Mouse (Mus musculus): ENCODE data around the gene Nagk.
"Not testable (repeated sequence)": the region's sequence is repeated elsewhere in the genome, so short reads cannot be mapped to it uniquely, and the experiment has no call there.

DNA sequence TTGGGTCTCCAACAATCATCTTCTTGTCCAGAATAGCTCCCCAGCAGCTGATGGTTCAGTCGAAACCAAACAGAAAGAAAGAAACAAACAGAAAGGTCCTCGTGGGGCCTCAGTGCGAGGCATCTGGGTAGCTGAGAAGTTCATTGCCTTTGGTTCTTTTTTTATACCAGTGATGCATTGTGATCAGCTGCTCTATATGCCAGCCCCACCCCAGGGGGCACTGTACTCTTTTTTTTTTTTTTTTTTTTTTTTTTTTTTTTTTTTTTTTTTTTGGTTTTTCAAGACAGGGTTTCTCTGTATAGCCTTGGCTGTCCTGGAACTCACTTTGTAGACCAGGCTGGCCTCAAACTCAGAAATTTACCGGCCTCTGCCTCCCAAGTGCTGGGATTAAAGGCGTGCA, 4.2 kb upstream of the Nagk start:
- TF ChIP-seq CTCF, EP300 (IDR thresholded peaks at IDR 0.05; ENCODE audit: low read depth): not testable (repeated sequence)

Data from heart, postnatal 0 days (tissue).